Mouse (Mus musculus): ENCODE data around the gene Fxyd7. TPM values are rescaled to one million over a fixed set of nuclear protein-coding genes. Genes with fewer than 3 reads are reported as not detected.

The Fxyd7 gene
- polyA plus RNA-seq, 1 experiment from 2014 or later, result 2.9 TPM

DNA sequence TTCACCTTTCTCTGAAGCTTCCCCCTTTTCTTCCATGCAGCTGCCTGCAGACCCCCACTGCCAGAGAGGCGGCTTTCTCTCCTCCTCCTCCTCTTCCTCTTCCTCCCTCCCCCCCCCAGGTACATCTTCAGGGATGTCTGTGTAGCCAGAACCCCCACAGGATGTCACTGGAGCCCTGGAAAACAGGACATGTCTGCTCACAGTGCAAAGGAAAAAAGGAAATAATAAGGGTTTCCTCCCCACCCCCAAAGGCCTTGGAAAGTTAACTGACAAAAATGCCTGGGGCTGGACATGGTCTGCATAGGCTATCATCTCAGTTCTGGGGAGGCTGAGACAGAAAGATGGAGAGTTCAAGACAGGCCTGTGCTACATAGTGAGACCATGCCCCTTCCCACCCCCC is 29.8 kb upstream of the Fxyd7 start:
- 0 out of 2 replicates have a peak, but pooled peaks cover 2% of the 10 kb centered on the region for H3K4me1 ChIP-seq (ENCODE audit: control insufficient read depth, insufficient read depth, low read length)
- no peak overlapping the region for H3K4me3 ChIP-seq (ENCODE audit: low read depth, low read length)
- no peaks in the 10 kb centered on the region for H3K27me3 ChIP-seq (ENCODE audit: control insufficient read depth, insufficient read depth, low read length)
- H3K27ac ChIP-seq (replicated peaks; ENCODE audit: low read depth, low read length), result no peak overlapping the region
- DNase-seq (ENCODE audit: low spot score) (no peak), ATAC-seq (ENCODE audit: insufficient number of reproducible peaks, low FRiP score, low TSS enrichment, low read depth) (no peak)
- no peaks in the 10 kb centered on the region for H3K36me3 ChIP-seq (ENCODE audit: control insufficient read depth, insufficient read depth, low read length)
- 54% methylated on average over 1 of the region's 1 CpGs for WGBS
- no peak overlapping the region for H3K4me2 ChIP-seq (ENCODE audit: low read depth, severe bottlenecking)
- H3K9ac ChIP-seq (ENCODE audit: low read length), result no peak overlapping the region
- H3K9me3 ChIP-seq (ENCODE audit: control insufficient read depth, low read length), result peaks cover 3% of the 10 kb centered on the region; the same call in 1 of the 2 replicates

DNA sequence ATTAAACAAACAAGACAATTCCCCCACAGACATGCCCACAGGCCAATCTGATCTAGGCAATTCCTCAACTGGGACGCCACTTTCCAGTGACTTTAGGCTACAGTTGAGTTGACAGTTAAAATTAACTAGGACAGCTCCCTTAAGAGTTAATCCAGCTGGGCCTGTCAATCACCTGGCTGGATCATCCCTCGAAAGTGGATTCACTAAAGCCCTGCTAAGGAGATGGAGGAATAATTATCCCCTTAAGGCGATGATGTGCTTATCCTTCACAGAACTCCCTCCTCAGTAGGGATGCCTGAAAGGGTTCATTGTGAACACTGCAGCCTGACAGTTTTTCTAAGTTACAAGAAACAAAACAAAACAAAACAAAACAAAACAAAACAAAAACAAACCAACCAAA is 29.3 kb upstream of the Fxyd7 start:
- H3K9me3 ChIP-seq (ENCODE audit: control insufficient read depth, low read length), result peaks cover 3% of the 10 kb centered on the region; the same call in 1 of the 2 replicates
- ATAC-seq (ENCODE audit: insufficient number of reproducible peaks, low FRiP score, low TSS enrichment, low read depth) (no peak), DNase-seq (ENCODE audit: low spot score) (no peak)
- no peak overlapping the region for H3K4me2 ChIP-seq (ENCODE audit: low read depth, severe bottlenecking)
- WGBS, result 72% methylated on average over 3 of the region's 3 CpGs
- H3K4me1 ChIP-seq (ENCODE audit: control insufficient read depth, insufficient read depth, low read length), result 0 out of 2 replicates have a peak, but pooled peaks cover 2% of the 10 kb centered on the region
- H3K4me3 ChIP-seq (ENCODE audit: low read depth, low read length), result no peak overlapping the region
- H3K27me3 ChIP-seq (ENCODE audit: control insufficient read depth, insufficient read depth, low read length), result no peaks in the 10 kb centered on the region
- no peak overlapping the region for H3K27ac ChIP-seq (replicated peaks; ENCODE audit: low read depth, low read length)
- no peaks in the 10 kb centered on the region for H3K36me3 ChIP-seq (ENCODE audit: control insufficient read depth, insufficient read depth, low read length)
- H3K9ac ChIP-seq (ENCODE audit: low read length), result no peak overlapping the region

DNA sequence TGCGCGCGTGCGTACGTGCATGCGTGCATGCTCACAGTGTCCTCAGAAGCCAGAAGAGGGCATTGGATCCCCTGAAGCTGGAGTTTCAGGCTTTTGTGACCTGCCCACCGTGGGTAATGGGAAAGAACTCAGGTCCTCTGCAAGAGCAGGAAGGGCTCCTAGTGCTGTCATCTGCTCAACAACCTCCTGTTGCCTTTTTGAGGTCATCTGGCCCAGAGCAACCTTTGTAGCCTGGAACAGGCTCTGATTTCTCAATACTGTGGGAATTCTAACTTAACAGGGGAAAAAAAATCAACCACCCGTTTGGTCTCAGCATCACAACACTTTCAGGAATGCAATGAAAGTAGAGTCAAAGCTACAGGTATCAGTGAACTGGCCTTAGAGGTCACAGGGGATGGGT is 28.4 kb upstream of the Fxyd7 start:
- no peak for ATAC-seq (ENCODE audit: insufficient number of reproducible peaks, low FRiP score, low TSS enrichment, low read depth)
- no peaks in the 10 kb centered on the region for H3K27me3 ChIP-seq (ENCODE audit: control insufficient read depth, insufficient read depth, low read length)
- no peak overlapping the region for H3K4me2 ChIP-seq (ENCODE audit: low read depth, severe bottlenecking)
- no peaks in the 10 kb centered on the region for H3K36me3 ChIP-seq (ENCODE audit: control insufficient read depth, insufficient read depth, low read length)
- H3K4me1 ChIP-seq (ENCODE audit: control insufficient read depth, insufficient read depth, low read length), result 0 out of 2 replicates have a peak, but pooled peaks cover 2% of the 10 kb centered on the region
- no peak overlapping the region for H3K4me3 ChIP-seq (ENCODE audit: low read depth, low read length)
- DNase-seq (ENCODE audit: low spot score), result no peak
- H3K9me3 ChIP-seq (ENCODE audit: control insufficient read depth, low read length), result peaks cover 3% of the 10 kb centered on the region; the same call in 1 of the 2 replicates
- no peak overlapping the region for H3K27ac ChIP-seq (replicated peaks; ENCODE audit: low read depth, low read length)
- no peak overlapping the region for H3K9ac ChIP-seq (ENCODE audit: low read length)
- 83% methylated on average over 8 of the region's 8 CpGs for WGBS

DNA sequence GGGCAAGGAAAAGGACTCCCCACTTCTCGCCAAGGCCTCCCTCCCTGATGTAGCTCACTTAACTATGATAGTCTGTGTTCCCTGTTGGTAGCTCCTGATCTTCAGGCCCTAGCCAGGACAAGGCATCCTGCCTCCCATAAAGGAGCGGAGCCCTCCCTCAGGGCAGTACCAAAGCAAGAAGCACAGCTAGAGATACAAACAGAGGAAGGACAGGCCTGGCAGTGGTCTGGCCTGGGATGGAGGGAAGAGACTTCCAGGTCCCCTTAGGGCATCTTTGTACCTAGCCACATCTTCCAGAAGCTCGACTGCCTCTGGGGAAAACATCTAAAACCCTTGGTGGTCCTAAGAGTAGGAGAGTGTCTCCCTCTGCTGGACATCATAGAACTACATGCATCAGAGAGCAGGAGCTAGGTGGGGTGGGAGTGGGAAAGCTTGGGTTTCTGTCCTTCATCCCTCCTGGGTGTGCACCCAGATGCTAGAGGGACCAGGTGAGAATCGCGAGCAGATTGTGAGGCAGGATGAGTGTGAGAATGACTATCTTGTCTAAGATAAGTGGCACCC is 26.7 kb upstream of the Fxyd7 start:
- ATAC-seq (ENCODE audit: insufficient number of reproducible peaks, low FRiP score, low TSS enrichment, low read depth), result peak; percentile 17; the same call in 1 of the 2 replicates

DNA sequence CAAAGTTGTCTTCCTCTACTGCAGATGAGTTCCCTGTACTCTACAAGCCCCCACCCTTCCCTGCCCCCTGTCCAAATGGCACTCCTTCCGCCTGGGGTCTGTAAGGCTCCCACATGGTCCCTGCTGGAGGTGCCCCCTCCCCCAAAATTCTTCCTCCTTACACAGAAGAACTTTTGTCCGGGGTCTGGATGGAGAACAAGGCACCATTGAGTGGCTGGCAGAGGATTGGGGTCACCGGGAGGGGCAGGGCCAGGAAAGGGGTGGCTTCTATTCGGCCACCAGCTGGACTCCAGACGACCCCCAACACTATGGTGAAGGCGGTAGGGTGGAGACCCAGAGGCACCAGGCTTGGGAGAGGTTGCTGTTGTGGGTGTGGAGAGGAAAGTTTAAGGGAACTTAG is 26.2 kb upstream of the Fxyd7 start:
- Histone ChIP-seq H3K27me3 (ENCODE audit: control insufficient read depth, insufficient read depth, low read length) (no peaks in the 10 kb centered on the region), H3K36me3 (ENCODE audit: control insufficient read depth, insufficient read depth, low read length) (no peaks in the 10 kb centered on the region), H3K27ac (replicated peaks; ENCODE audit: low read depth, low read length) (0 out of 2 replicates have a peak overlapping the region, but pooled peaks have one; percentile 21), H3K9me3 (ENCODE audit: control insufficient read depth, low read length) (peaks cover 3% of the 10 kb centered on the region; the same call in 1 of the 2 replicates), H3K9ac (ENCODE audit: low read length) (no peak overlapping the region), H3K4me3 (ENCODE audit: low read depth, low read length) (no peak overlapping the region), H3K4me1 (ENCODE audit: control insufficient read depth, insufficient read depth, low read length) (0 out of 2 replicates have a peak, but pooled peaks cover 2% of the 10 kb centered on the region), H3K4me2 (ENCODE audit: low read depth, severe bottlenecking) (no peak overlapping the region)
- ATAC-seq (ENCODE audit: insufficient number of reproducible peaks, low FRiP score, low TSS enrichment, low read depth) (peak; percentile 62), DNase-seq (ENCODE audit: low spot score) (no peak)
- 52% methylated on average over 6 of the region's 6 CpGs for WGBS

More for the DNA sequence above, 26.7 kb upstream of the Fxyd7 start:
- Histone ChIP-seq H3K4me2 (ENCODE audit: low read depth, severe bottlenecking) (no peak overlapping the region), H3K9me3 (ENCODE audit: control insufficient read depth, low read length) (peaks cover 3% of the 10 kb centered on the region; the same call in 1 of the 2 replicates), H3K4me1 (ENCODE audit: control insufficient read depth, insufficient read depth, low read length) (0 out of 2 replicates have a peak, but pooled peaks cover 2% of the 10 kb centered on the region), H3K9ac (ENCODE audit: low read length) (no peak overlapping the region), H3K27ac (replicated peaks; ENCODE audit: low read depth, low read length) (0 out of 2 replicates have a peak overlapping the region, but pooled peaks have one; percentile 30), H3K4me3 (ENCODE audit: low read depth, low read length) (no peak overlapping the region), H3K27me3 (ENCODE audit: control insufficient read depth, insufficient read depth, low read length) (no peaks in the 10 kb centered on the region), H3K36me3 (ENCODE audit: control insufficient read depth, insufficient read depth, low read length) (no peaks in the 10 kb centered on the region)
- WGBS, result 46% methylated on average over 5 of the region's 5 CpGs
- DNase-seq (ENCODE audit: low spot score), result peak; percentile 49

DNA sequence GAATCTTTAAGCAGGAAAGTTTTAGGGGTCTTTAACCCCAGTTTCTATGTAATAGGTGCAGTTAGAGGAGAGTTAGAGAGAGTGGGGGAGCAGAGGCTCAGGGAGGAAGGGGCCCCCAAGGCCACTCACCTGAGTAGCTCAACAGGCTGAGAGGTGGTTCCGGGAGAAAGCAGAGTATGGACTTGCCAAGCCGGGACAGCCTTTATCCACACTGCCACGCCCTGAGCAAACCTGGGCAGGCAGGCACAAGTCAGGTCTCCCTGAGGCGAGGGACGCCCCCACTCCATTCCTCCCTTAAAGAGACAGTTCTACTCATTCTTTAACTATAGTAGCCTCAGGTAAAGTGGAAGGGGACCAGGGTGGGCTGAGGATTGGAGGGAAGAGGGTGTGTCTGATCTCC is 25.2 kb upstream of the Fxyd7 start, which contains the start of gene Fxyd3:
Gene Fxyd3, minus strand, starts transcription at position 213 of the 400 bp plus-strand sequence.
- H3K4me2 ChIP-seq (ENCODE audit: low read depth, severe bottlenecking), result no peak within 1 kb of the TSS

DNA sequence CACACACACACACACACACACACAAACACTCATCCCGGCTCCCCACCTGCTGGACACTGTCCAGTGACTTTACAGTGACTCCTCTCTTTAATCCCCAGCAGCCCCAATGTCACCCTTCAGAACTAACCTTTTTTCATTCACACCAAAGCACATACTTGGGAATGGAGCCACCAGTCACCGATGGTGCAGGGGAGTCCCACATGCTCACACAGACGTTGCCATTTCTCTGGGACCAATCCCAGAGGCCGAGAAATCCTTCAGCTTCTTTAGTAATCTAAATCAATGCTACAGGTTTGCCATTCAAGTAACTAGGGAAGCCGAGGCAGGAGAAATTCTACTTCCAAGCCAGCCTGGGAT is 23.4 kb upstream of the Fxyd7 start:
- no peaks in the 10 kb centered on the region for H3K36me3 ChIP-seq (ENCODE audit: control insufficient read depth, insufficient read depth, low read length)
- H3K4me2 ChIP-seq (ENCODE audit: low read depth, severe bottlenecking), result no peak overlapping the region
- ATAC-seq (ENCODE audit: insufficient number of reproducible peaks, low FRiP score, low TSS enrichment, low read depth) (no peak), DNase-seq (ENCODE audit: low spot score) (no peak)
- no peak overlapping the region for H3K4me3 ChIP-seq (ENCODE audit: low read depth, low read length)
- WGBS, result 65% methylated on average over 5 of the region's 5 CpGs
- H3K27ac ChIP-seq (replicated peaks; ENCODE audit: low read depth, low read length), result no peak overlapping the region
- 0 out of 2 replicates have a peak, but pooled peaks cover 2% of the 10 kb centered on the region for H3K4me1 ChIP-seq (ENCODE audit: control insufficient read depth, insufficient read depth, low read length)
- H3K9me3 ChIP-seq (ENCODE audit: control insufficient read depth, low read length), result no peaks in the 10 kb centered on the region
- H3K27me3 ChIP-seq (ENCODE audit: control insufficient read depth, insufficient read depth, low read length), result no peaks in the 10 kb centered on the region
- no peak overlapping the region for H3K9ac ChIP-seq (ENCODE audit: low read length)

More for the DNA sequence above, 25.2 kb upstream of the Fxyd7 start, which contains the start of gene Fxyd3:
- no peaks in the 10 kb centered on the region for H3K27me3 ChIP-seq (ENCODE audit: control insufficient read depth, insufficient read depth, low read length)
- 0 out of 2 replicates have a peak within 1 kb of the TSS, but pooled peaks have one; percentile 21 for H3K27ac ChIP-seq (replicated peaks; ENCODE audit: low read depth, low read length)
- H3K4me1 ChIP-seq (ENCODE audit: control insufficient read depth, insufficient read depth, low read length), result 0 out of 2 replicates have a peak, but pooled peaks cover 2% of the 10 kb centered on the region
- DNase-seq (ENCODE audit: low spot score) (no peak), ATAC-seq (ENCODE audit: insufficient number of reproducible peaks, low FRiP score, low TSS enrichment, low read depth) (no peak)
- peaks cover 3% of the 10 kb centered on the region; the same call in 1 of the 2 replicates for H3K9me3 ChIP-seq (ENCODE audit: control insufficient read depth, low read length)
- no peak within 1 kb of the TSS for H3K9ac ChIP-seq (ENCODE audit: low read length)
- WGBS, result 40% methylated on average over 5 of the region's 5 CpGs
- no peaks in the 10 kb centered on the region for H3K36me3 ChIP-seq (ENCODE audit: control insufficient read depth, insufficient read depth, low read length)
- H3K4me3 ChIP-seq (ENCODE audit: low read depth, low read length), result no peak within 1 kb of the TSS

DNA sequence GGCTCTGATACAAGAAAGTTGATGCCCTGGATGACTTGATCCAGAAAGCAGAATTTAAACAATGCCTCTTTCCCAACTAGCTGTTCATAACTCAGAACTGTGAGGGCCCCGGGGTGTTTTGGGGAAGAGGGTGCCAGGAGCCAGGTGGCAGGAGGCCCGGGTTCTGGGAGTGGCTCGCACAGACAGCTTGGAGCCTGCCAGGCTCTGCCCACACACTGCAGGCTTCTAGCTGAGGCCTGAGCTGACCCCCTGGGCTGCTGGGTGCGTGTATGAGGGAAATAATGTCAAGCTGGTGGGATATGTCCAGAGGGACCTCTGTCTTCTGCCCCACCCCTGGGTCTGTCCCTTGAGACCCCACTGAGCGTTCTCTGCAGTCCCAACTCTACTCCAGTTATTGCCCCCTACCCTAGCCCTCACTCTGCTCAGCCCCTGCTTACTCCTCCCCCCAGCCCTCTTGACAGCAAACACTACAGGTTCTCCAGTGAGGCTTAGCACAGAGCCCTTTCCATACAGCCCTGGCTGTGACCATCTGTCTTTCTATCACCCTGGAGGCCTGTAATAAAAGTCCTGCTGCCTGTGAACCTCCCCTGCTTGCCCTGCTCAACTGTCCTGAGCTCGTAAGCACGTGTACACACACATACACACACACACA is 22.9 kb upstream of the Fxyd7 start:
- H3K4me1 ChIP-seq (ENCODE audit: control insufficient read depth, insufficient read depth, low read length), result 0 out of 2 replicates have a peak, but pooled peaks cover 2% of the 10 kb centered on the region
- ATAC-seq (ENCODE audit: insufficient number of reproducible peaks, low FRiP score, low TSS enrichment, low read depth) (no peak), DNase-seq (ENCODE audit: low spot score) (no peak)
- no peak overlapping the region for H3K4me2 ChIP-seq (ENCODE audit: low read depth, severe bottlenecking)
- 54% methylated on average over 6 of the region's 7 CpGs for WGBS
- H3K9ac ChIP-seq (ENCODE audit: low read length), result no peak overlapping the region
- H3K36me3 ChIP-seq (ENCODE audit: control insufficient read depth, insufficient read depth, low read length), result no peaks in the 10 kb centered on the region
- H3K27me3 ChIP-seq (ENCODE audit: control insufficient read depth, insufficient read depth, low read length), result no peaks in the 10 kb centered on the region
- H3K9me3 ChIP-seq (ENCODE audit: control insufficient read depth, low read length), result no peaks in the 10 kb centered on the region
- H3K27ac ChIP-seq (replicated peaks; ENCODE audit: low read depth, low read length), result no peak overlapping the region
- H3K4me3 ChIP-seq (ENCODE audit: low read depth, low read length), result no peak overlapping the region
